Mouse (Mus musculus) monocyte, adult 59 days (primary cell): ENCODE results near the gene Capn3. TPM values are rescaled to one million over a fixed set of nuclear protein-coding genes. Genes with fewer than 3 reads are reported as not detected.

ENCODE experiments used
- total RNA-seq, 2 experiments: library from RNA; stranded (reverse); gene quantifications; one replicate each; pipeline ENCODE4 v1.2.4; 2023

Capn3 gene
- under 1 TPM; 0.63 to 0.82 TPM for total RNA-seq

GRCm38 (mm10) chr2:120455719-120456118, at the start of gene Capn3:
Gene Capn3 (plus strand): TSS chr2:120456019.

Other genes with a start within 250 kb of the Capn3 start
- not detected for gene Pla2g4e, start 210.7 kb upstream of the Capn3 start, total RNA-seq
- not detected for gene Pla2g4d, start 166.8 kb upstream of the Capn3 start, total RNA-seq
- gene Pla2g4f, start 141.9 kb upstream of the Capn3 start, total RNA-seq, result under 1 TPM; 0.50 to 0.97 TPM
- 10 to 100 TPM; 37.5 to 67.9 TPM for gene Vps39, start 102.9 kb upstream of the Capn3 start, total RNA-seq
- gene Ganc, start 52.1 kb upstream of the Capn3 start, total RNA-seq, result 10 to 100 TPM; 36.8 to 39.3 TPM
- 10 to 100 TPM; 37.7 to 42.7 TPM for gene Tmem87a, start 51.9 kb upstream of the Capn3 start, total RNA-seq
- 100 to 1,000 TPM; 102 to 108 TPM for gene Zfp106, start 107.8 kb downstream of the Capn3 start, total RNA-seq
- gene Snap23, start 111.7 kb downstream of the Capn3 start, total RNA-seq, result 100 to 1,000 TPM; 111 to 112 TPM
- gene Haus2, start 153.4 kb downstream of the Capn3 start, total RNA-seq, result 10 to 100 TPM; 10.4 to 14.4 TPM
- gene Lrrc57, start 153.5 kb downstream of the Capn3 start, total RNA-seq, result 10 to 100 TPM; 15.9 to 18.6 TPM
- gene Stard9, start 173.1 kb downstream of the Capn3 start, total RNA-seq, result 10 to 100 TPM; 52.6 to 57.7 TPM